Mouse (Mus musculus) lung, postnatal 0 days (tissue): ENCODE results near the gene Gpx5. TPM values are rescaled to one million over a fixed set of nuclear protein-coding genes. Genes with fewer than 3 reads are reported as not detected.
A peak's percentile ranks its signal among the peaks of the same experiment; 100 is the strongest.
"Not testable (repeated sequence)": the region's sequence is repeated elsewhere in the genome, so short reads cannot be mapped to it uniquely, and the experiment has no call there.

Experiments
- ATAC-seq: fragments of 200-750 bp; cut with Nextera tagmentation; 2 replicates; pipeline ENCODE4 v1.8.0; 2017; ENCODE audit warnings: moderate library complexity
- DNase-seq: peaks from one replicate; pipeline ENCODE4 v3.0.0-alpha.2; 2016; ENCODE audit warnings: low spot score
- H3K27ac ChIP-seq: fragments of 300-500 bp; sonication (generic); 2 replicates; pipeline ENCODE4 v1.5.1; 2014; ENCODE audit warnings: antibody characterized with exemption, mild to moderate bottlenecking, low read length, mixed read lengths
- H3K27me3 ChIP-seq: fragments of 300-500 bp; sonication (generic); replicated peaks from 2 replicates; pipeline ENCODE4 v1.6.1; 2014; ENCODE audit warnings: low read length, mixed read lengths; ENCODE audit not compliant: insufficient read depth
- H3K36me3 ChIP-seq: fragments of 300-500 bp; sonication (generic); 2 replicates; pipeline ENCODE4 v1.6.1; 2014; ENCODE audit warnings: low read length, mixed read lengths; ENCODE audit not compliant: insufficient read depth
- H3K4me1 ChIP-seq: fragments of 300-500 bp; sonication (generic); 2 replicates; pipeline ENCODE4 v1.6.1; 2014; ENCODE audit warnings: antibody characterized with exemption, low read depth, low read length, mixed read lengths; ENCODE audit not compliant: insufficient read depth
- H3K4me2 ChIP-seq: fragments of 300-500 bp; sonication (generic); replicated peaks from 2 replicates; pipeline ENCODE4 v1.6.1; 2014; ENCODE audit warnings: low read depth, mild to moderate bottlenecking, low read length, moderate library complexity, mixed read lengths
- H3K4me3 ChIP-seq: fragments of 300-500 bp; sonication (generic); 2 replicates; pipeline ENCODE4 v1.5.1; 2014; ENCODE audit warnings: low read depth, low read length
- H3K9ac ChIP-seq: fragments of 300-500 bp; sonication (generic); replicated peaks from 2 replicates; pipeline ENCODE4 v1.6.1; 2014; ENCODE audit warnings: low read depth, mild to moderate bottlenecking
- H3K9me3 ChIP-seq: fragments of 300-500 bp; sonication (generic); 2 replicates; pipeline ENCODE4 v1.6.1; 2016; ENCODE audit warnings: low read length, mixed read lengths
- CTCF ChIP-seq: IDR thresholded peaks from 2 replicates; pipeline ENCODE4 v1.5.1; 2016; ENCODE audit warnings: antibody characterized with exemption, mild to moderate bottlenecking
- EP300 ChIP-seq: IDR thresholded peaks from 2 replicates; pipeline ENCODE4 v1.6.1; 2016; ENCODE audit warnings: antibody characterized with exemption, mild to moderate bottlenecking, control low read depth
- WGBS: fragments of 180-500 bp; shearing (Covaris S2); extraction: QIAGEN DNeasy Blood & Tissue Kit; methylation state at CpG from one replicate; pipeline ENCODE4 v1.1.7; 2014; 5-methylcytosine and 5-hydroxymethylcytosine counted together
- polyA plus RNA-seq: library from polyadenylated mRNA; unstranded; fragments of >200 nt; fragmentation: Nextera tagmentation; extraction: Ambion mirVana; gene quantifications from 2 replicates; pipeline ENCODE4 v1.2.1, GENCODE M21; 2015

Gpx5 gene
- polyA plus RNA-seq, 1 experiment from 2014 or later = not detected

DNA sequence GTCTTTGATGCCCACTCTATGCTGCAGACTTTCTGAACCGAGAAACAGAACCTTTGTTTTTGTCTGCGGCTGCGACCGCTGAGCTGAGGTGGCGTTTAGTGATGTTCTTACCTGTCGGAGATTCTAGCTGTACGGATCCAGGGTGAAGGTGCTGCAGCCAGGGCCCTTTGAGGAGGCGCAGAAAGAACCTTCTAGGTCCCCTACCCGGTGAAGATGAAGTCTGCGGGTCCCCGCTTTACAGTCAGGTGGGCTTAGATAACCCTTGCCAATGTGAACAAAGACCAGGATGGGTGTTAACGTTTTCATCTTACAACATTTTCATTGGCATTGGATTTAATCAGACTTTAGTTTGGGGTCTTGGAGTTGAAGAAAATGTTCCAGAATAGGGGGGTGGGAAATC lies 39.0 kb downstream of the Gpx5 start:
- WGBS = 3% methylated on average over 12 of the region's 12 CpGs
- Histone ChIP-seq H3K9ac (no peak overlapping the region), H3K27me3 (0 out of 2 replicates have a peak, but pooled peaks cover 3% of the 10 kb centered on the region), H3K4me2 (peak overlapping the region; percentile 40), H3K27ac (no peak overlapping the region), H3K4me3 (peak overlapping the region; percentile 10; the same call in 1 of the 2 replicates), H3K4me1 (no peaks in the 10 kb centered on the region), H3K9me3 (no peaks in the 10 kb centered on the region), H3K36me3 (no peaks in the 10 kb centered on the region)
- TF ChIP-seq CTCF = no peak
- no peak for TF ChIP-seq EP300
- ATAC-seq (no peak), DNase-seq (no peak)

DNA sequence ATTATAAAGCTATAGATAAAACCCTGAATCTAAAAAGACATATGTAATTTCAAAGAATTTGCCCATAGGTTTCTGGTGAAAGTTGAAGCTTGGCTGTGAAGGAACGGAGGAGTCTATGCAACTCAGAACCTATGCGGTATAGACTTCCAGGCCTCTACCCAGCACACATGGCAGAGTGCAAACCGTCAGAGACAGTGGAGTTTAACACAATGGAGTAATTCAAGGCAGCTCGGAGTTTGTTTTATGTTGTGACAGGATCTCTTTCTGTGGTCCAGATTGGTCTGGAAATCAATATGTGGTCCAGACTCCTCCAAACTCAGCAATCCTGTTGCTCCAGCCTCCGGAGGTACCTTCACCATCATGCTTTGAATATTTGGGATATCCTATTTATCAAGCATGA lies 39.5 kb downstream of the Gpx5 start:
- 30% methylated on average over 5 of the region's 5 CpGs for WGBS
- H3K9ac ChIP-seq = no peak overlapping the region
- DNase-seq = no peak
- TF ChIP-seq EP300 (no peak), CTCF (no peak)
- no peaks in the 10 kb centered on the region for H3K4me1 ChIP-seq
- ATAC-seq = no peak
- 0 out of 2 replicates have a peak, but pooled peaks cover 3% of the 10 kb centered on the region for H3K27me3 ChIP-seq
- no peak overlapping the region for H3K4me3 ChIP-seq
- no peaks in the 10 kb centered on the region for H3K36me3 ChIP-seq
- H3K4me2 ChIP-seq = no peak overlapping the region
- no peak overlapping the region for H3K27ac ChIP-seq
- no peaks in the 10 kb centered on the region for H3K9me3 ChIP-seq

DNA sequence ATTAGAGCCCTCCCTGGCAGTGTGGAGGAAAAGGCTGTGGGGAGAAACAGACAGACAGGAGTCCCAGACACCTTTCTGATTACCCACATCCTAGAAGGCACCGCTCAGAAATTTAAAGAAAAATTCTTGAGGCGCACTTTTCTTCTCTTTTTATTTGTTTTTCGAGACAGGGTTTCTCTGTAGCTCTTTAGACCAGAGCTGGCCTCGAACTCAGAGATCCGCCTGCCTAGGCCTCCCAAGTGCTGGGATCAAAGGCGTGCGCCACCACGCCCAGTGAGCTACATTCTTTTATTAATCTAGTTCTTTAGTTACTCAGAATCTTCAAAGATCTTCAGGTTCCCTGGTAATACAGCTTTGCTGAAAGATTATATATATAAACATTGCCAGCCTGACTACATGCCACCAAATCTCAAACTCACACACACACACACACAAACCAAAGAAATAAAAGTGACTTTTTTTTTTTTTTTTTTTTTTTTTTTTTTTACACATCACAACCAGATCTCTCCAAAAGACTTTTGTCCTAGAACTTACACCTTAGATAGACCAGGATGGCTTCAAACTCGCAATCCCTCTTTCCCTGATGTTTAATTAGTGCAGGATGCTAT lies 42.4 kb downstream of the Gpx5 start:
- no peaks in the 10 kb centered on the region for H3K27me3 ChIP-seq
- H3K4me3 ChIP-seq = no peak overlapping the region
- no peaks in the 10 kb centered on the region for H3K4me1 ChIP-seq
- ATAC-seq (no peak), DNase-seq (no peak)
- no peak overlapping the region for H3K4me2 ChIP-seq
- no peak for TF ChIP-seq EP300
- no peak for TF ChIP-seq CTCF
- WGBS = 49% methylated on average over 9 of the region's 9 CpGs
- H3K9ac ChIP-seq = no peak overlapping the region
- H3K27ac ChIP-seq = no peak overlapping the region
- no peaks in the 10 kb centered on the region for H3K36me3 ChIP-seq
- no peaks in the 10 kb centered on the region for H3K9me3 ChIP-seq

DNA sequence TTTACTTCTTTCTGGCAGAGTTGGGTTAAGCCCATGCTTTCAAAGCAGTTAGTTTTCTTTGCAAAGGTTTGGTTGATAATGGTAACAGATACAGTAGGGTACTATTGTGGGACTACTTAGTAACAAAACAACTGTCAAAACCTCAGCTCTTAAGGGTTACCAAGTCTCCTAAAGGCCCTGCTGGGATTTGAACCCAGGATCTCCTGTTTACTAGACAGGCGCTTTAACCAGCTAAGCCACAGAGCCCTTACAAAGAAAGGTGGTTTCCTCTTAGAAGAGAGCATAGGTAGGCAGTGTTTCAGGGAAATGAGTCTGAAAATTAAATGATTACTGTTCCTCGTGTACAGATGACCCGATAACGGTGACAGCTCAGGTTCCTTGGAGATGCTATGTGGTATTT lies 43.5 kb downstream of the Gpx5 start:
- Histone ChIP-seq H3K4me1 (no peaks in the 10 kb centered on the region), H3K27me3 (no peaks in the 10 kb centered on the region), H3K27ac (no peak overlapping the region), H3K4me3 (no peak overlapping the region), H3K9me3 (no peaks in the 10 kb centered on the region), H3K4me2 (no peak overlapping the region), H3K36me3 (no peaks in the 10 kb centered on the region), H3K9ac (no peak overlapping the region)
- TF ChIP-seq EP300 = no peak
- 31% methylated on average over 4 of the region's 4 CpGs for WGBS
- ATAC-seq (no peak), DNase-seq (no peak)

DNA sequence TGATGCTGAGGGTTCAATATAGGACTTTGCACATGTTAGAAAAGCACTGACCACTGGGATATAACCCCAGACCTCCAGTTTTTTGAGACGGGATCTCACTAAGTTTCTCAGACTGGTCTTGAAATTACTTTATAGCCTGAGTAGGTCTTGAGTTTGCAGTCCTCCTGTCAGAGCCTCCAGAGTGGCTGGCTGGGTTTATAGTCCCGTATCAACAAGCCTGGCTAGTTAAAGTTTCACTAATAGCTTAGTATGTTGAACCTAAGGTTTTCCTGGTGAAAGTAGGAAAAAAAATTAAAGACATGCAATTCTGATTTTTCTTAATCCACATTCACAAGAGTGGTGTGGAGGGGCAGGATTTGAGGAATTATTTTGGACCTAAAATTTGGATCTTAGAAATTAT lies 46.3 kb downstream of the Gpx5 start:
- H3K27ac ChIP-seq = no peak overlapping the region
- DNase-seq = no peak
- H3K9me3 ChIP-seq = no peaks in the 10 kb centered on the region
- no peaks in the 10 kb centered on the region for H3K4me1 ChIP-seq
- no peak overlapping the region for H3K4me3 ChIP-seq
- ATAC-seq = no peak
- no peaks in the 10 kb centered on the region for H3K27me3 ChIP-seq
- H3K9ac ChIP-seq = no peak overlapping the region
- no peaks in the 10 kb centered on the region for H3K36me3 ChIP-seq
- TF ChIP-seq CTCF (no peak), EP300 (no peak)
- no peak overlapping the region for H3K4me2 ChIP-seq
- 55% methylated on average over 2 of the region's 2 CpGs for WGBS

DNA sequence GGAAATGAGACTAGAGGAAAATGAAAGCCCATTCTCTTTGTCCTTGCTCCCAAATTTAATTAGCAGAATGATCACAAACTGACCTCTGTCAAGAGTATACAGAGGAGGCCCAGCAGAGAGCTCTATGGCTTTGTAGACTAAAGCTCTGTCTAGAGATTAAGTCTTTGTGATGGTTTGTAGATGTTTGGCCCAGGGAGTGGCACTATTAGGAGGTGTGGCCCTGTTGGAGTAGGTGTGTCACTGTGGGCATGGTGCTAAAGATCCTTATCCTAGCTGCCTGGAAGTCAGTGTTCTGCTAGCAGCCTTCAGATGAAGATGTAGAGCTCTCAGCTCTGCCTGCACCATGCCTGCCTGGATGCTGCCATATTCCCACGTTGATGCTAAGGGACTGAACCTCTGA lies 47.6 kb downstream of the Gpx5 start:
- DNase-seq, ATAC-seq, H3K9ac ChIP-seq, H3K36me3 ChIP-seq, H3K4me3 ChIP-seq, H3K9me3 ChIP-seq, H3K4me2 ChIP-seq, H3K27me3 ChIP-seq, H3K4me1 ChIP-seq, H3K27ac ChIP-seq: not testable (repeated sequence)
- 35% methylated on average over 1 of the region's 1 CpGs for WGBS

DNA sequence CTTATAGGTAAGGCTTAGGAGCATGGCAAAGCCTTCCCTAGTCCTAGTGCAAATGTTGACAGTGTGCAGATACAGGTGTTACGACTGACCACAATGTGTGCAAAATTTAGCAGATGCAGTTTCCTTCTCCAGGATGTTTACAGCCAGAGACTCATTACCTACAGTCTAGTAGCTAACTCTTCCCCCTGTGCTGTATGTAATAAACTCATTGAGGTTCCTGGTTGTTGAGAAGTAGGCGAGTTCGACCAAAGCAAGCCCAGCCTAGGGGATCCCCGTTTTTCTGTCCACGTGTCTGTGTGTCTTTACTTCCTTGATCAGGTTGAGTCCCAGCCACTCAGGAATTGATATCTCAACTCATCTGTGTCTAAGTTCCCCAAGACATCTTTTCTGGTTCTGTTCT lies 48.4 kb downstream of the Gpx5 start:
- ATAC-seq (no peak), DNase-seq (no peak)
- no peak overlapping the region for H3K4me2 ChIP-seq
- TF ChIP-seq CTCF = no peak
- no peak for TF ChIP-seq EP300
- H3K4me3 ChIP-seq = no peak overlapping the region
- no peak overlapping the region for H3K9ac ChIP-seq
- no peaks in the 10 kb centered on the region for H3K9me3 ChIP-seq
- H3K27me3 ChIP-seq = no peaks in the 10 kb centered on the region
- H3K27ac ChIP-seq = no peak overlapping the region
- H3K36me3 ChIP-seq = no peaks in the 10 kb centered on the region
- no peaks in the 10 kb centered on the region for H3K4me1 ChIP-seq
- WGBS = 76% methylated on average over 5 of the region's 5 CpGs
